Mouse (Mus musculus): ENCODE measurements at regions not wholly inside any gene's neighbourhood (a gene's known extent, or its start where the extent isn't known, plus 50 kb on each side); places are given as distances from the start of the nearest gene placed in this dataset.

DNA sequence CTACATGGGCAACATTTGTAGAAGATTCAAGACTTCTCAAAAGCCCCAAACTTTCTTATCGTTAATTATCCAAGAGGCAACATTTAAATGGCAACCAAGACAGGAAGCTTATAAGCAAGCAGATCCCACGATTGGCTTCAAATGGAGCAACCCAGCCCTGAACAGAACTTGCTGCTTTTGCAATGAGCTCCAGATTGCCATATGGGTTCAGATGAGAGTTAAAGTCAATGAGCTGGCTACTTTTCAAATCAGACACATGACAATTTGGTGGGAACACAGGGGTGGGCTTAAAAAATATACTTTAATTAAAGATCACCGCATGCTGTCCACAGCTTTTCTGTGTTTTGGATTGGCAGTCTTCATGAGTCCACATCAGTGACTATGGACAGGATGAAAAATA is 97.0 kb upstream of the Nrp1 start:
- Histone ChIP-seq H3K36me3 (replicated peaks) (no peaks in the 10 kb centered on the region), H3K27ac (replicated peaks) (no peak overlapping the region), H3K9me3 (no peaks in the 10 kb centered on the region), H3K4me3 (no peak overlapping the region), H3K4me1 (peaks cover 29% of the 10 kb centered on the region), H3K27me3 (replicated peaks; ENCODE audit: low read depth, poor library complexity, severe bottlenecking) (no peaks in the 10 kb centered on the region)
- 89% methylated on average over 3 of the region's 3 CpGs for WGBS
- DNase-seq (ENCODE audit: low spot score) = no peak

DNA sequence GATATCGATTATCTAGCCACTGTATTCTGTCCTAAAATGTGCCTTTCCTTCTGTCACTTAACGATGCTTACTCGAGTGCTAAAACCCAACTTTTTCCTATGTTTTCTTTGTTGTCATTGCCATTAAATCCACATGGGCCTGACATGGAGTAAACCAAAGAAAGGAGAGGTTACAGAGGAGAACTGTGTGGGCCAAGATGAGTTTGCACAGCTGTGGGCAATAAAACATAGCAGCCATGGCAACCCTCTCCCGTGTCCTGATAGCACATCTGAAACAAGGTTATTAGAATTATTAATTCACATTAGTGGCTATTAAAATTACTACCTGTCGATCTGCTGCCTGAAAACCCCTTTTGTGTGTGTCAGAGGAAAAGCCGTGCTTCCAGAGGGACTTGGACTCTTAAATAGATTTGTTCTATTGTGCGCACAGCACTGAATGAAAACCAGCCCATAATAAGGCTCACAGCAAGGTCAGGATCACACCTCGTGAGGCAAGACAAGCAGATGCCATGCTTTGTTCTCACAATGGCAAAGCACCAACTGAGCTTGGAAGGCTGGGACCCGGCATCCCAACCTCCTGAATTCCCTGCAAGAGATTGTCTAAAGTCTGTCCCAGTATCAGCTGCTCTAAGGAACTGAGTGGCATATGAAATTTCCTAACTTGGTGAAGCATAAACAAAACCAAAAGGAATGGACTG is 95.0 kb upstream of the Nrp1 start:
- 48% methylated on average over 9 of the region's 9 CpGs for WGBS
- DNase-seq (ENCODE audit: low spot score) = peak; percentile 44
- H3K27me3 ChIP-seq (replicated peaks; ENCODE audit: low read depth, poor library complexity, severe bottlenecking) = no peaks in the 10 kb centered on the region
- H3K9me3 ChIP-seq = no peaks in the 10 kb centered on the region
- H3K27ac ChIP-seq (replicated peaks) = peak overlapping the region; percentile 54
- H3K36me3 ChIP-seq (replicated peaks) = no peaks in the 10 kb centered on the region
- no peak overlapping the region for H3K4me3 ChIP-seq
- peaks cover 45% of the 10 kb centered on the region for H3K4me1 ChIP-seq

- WGBS = 38% methylated on average over 4 of the region's 4 CpGs
- Histone ChIP-seq H3K9me3 (no peaks in the 10 kb centered on the region), H3K36me3 (replicated peaks) (no peaks in the 10 kb centered on the region), H3K4me1 (peaks cover 46% of the 10 kb centered on the region), H3K4me3 (no peak overlapping the region), H3K27ac (replicated peaks) (no peak overlapping the region), H3K27me3 (replicated peaks; ENCODE audit: low read depth, poor library complexity, severe bottlenecking) (no peaks in the 10 kb centered on the region)
- DNase-seq (ENCODE audit: low spot score) = peak; percentile 21
Measured at GRCm38 (mm10) chr8:128267261-128267660, 91.1 kb upstream of the Nrp1 start.

- Histone ChIP-seq H3K27ac (replicated peaks) (0 out of 2 replicates have a peak overlapping the region, but pooled peaks have one; percentile 36), H3K4me1 (peaks cover 47% of the 10 kb centered on the region), H3K4me3 (no peak overlapping the region), H3K27me3 (replicated peaks; ENCODE audit: low read depth, poor library complexity, severe bottlenecking) (no peaks in the 10 kb centered on the region), H3K9me3 (no peaks in the 10 kb centered on the region), H3K36me3 (replicated peaks) (no peaks in the 10 kb centered on the region)
- 70% methylated on average over 3 of the region's 3 CpGs for WGBS
- no peak for DNase-seq (ENCODE audit: low spot score)
Measured at GRCm38 (mm10) chr8:128268010-128268409, 90.4 kb upstream of the Nrp1 start.

DNA sequence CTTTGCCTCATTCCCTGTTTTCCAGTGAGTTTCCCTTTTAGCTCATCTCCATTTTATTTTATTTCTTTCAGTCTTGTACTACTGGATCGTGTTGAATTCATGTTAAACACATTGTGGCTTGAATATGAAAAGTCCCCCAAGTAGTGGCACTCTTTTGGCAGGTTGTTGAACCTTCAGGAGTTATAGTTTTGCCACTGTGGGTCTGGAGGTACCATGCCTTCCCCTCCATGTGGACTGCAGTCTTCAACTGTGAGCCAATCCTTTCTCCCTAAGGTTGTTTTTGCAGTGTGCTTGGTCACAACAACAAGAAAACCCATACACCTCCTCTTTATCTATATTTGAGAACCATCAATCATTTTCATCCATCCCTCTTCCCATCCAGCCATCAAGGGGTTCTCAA is 88.9 kb upstream of the Nrp1 start:
- H3K4me1 ChIP-seq = peaks cover 35% of the 10 kb centered on the region
- no peak for DNase-seq (ENCODE audit: low spot score)
- no peaks in the 10 kb centered on the region for H3K36me3 ChIP-seq (replicated peaks)
- H3K9me3 ChIP-seq = no peaks in the 10 kb centered on the region
- H3K27ac ChIP-seq (replicated peaks) = no peak overlapping the region
- H3K4me3 ChIP-seq = no peak overlapping the region
- WGBS = 81% methylated on average over 1 of the region's 1 CpGs
- no peaks in the 10 kb centered on the region for H3K27me3 ChIP-seq (replicated peaks; ENCODE audit: low read depth, poor library complexity, severe bottlenecking)

DNA sequence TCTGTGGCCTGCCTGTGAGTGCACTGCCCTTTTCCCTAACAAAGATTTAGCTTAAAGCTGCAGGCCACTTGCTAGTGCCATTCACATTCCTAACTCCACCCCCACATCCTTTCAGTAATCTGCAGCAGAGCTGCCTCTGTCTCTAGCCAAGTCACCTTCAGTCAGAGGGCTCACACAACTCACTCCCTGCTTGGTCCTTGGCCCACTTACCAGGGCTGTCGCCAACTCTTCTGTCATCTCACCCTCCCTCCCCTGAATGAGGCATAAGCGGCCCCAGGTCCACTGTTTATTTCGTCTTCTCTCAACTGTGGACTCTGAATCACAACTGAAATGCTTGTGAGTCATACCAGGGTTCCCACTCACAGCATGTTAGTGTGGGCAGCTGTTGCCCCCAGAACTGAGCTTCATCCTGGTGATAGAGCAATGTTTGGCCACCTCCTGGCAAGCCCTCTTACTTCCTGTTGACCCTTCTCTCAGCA is 85.5 kb upstream of the Nrp1 start:
- peaks cover 13% of the 10 kb centered on the region for H3K4me1 ChIP-seq
- H3K27ac ChIP-seq (replicated peaks) = peak overlapping the region; percentile 35
- H3K4me3 ChIP-seq = no peak overlapping the region
- no peaks in the 10 kb centered on the region for H3K36me3 ChIP-seq (replicated peaks)
- H3K27me3 ChIP-seq (replicated peaks; ENCODE audit: low read depth, poor library complexity, severe bottlenecking) = no peaks in the 10 kb centered on the region
- no peaks in the 10 kb centered on the region for H3K9me3 ChIP-seq
- 33% methylated on average over 3 of the region's 3 CpGs for WGBS
- DNase-seq (ENCODE audit: low spot score) = no peak

- no peaks in the 10 kb centered on the region for H3K27me3 ChIP-seq (replicated peaks; ENCODE audit: low read depth, poor library complexity, severe bottlenecking)
- peaks cover 11% of the 10 kb centered on the region for H3K4me1 ChIP-seq
- H3K4me3 ChIP-seq = no peak overlapping the region
- H3K36me3 ChIP-seq (replicated peaks) = no peaks in the 10 kb centered on the region
- 85% methylated on average over 1 of the region's 1 CpGs for WGBS
- no peaks in the 10 kb centered on the region for H3K9me3 ChIP-seq
- no peak overlapping the region for H3K27ac ChIP-seq (replicated peaks)
- no peak for DNase-seq (ENCODE audit: low spot score)
Measured at GRCm38 (mm10) chr8:128276475-128276874, 81.9 kb upstream of the Nrp1 start.

DNA sequence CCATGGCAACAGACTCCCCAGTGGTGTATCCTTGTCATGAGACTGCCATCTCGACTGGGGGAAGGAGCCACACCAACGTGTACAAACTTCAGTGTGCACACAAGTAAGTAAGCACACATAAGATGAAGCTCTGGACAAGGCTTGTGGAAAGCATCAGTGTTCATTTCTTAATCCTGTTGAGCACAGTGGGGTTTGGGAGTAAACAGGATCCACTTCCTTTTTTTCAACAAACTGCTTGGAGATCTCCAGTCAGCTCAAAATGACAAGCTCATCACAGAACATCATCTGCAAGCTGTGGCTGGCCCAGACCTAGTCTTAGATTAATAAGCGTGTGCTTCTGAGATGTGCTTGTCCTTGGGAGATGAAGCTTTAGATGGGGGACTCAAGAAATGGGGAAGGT is 75.6 kb upstream of the Nrp1 start:
- Histone ChIP-seq H3K4me3 (no peak overlapping the region), H3K27ac (replicated peaks) (no peak overlapping the region), H3K36me3 (replicated peaks) (no peaks in the 10 kb centered on the region), H3K4me1 (no peaks in the 10 kb centered on the region), H3K27me3 (replicated peaks; ENCODE audit: low read depth, poor library complexity, severe bottlenecking) (no peaks in the 10 kb centered on the region), H3K9me3 (no peaks in the 10 kb centered on the region)
- 73% methylated on average over 3 of the region's 3 CpGs for WGBS
- DNase-seq (ENCODE audit: low spot score) = no peak

DNA sequence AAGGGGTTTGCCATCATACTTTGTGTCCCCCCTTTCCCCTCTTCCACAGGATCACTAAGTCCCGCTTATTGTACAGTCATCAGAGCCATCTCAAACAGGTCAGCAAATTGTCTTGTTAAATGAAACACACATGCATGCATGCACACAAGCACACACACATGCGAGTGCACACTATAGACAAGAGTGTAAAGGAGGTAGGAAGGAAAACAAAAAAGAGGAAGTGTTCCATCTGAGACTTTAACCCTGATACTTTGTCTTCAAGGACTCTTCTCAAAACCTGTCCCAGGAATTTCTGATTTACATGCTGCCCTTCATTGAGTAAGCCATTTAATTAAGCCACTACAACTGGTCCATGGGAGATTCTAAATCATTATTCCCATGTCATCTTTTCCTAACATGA is 75.0 kb upstream of the Nrp1 start:
- Histone ChIP-seq H3K36me3 (replicated peaks) (no peaks in the 10 kb centered on the region), H3K27ac (replicated peaks) (no peak overlapping the region), H3K4me3 (no peak overlapping the region), H3K27me3 (replicated peaks; ENCODE audit: low read depth, poor library complexity, severe bottlenecking) (no peaks in the 10 kb centered on the region), H3K4me1 (no peaks in the 10 kb centered on the region), H3K9me3 (no peaks in the 10 kb centered on the region)
- 87% methylated on average over 2 of the region's 2 CpGs for WGBS
- no peak for DNase-seq (ENCODE audit: low spot score)

DNA sequence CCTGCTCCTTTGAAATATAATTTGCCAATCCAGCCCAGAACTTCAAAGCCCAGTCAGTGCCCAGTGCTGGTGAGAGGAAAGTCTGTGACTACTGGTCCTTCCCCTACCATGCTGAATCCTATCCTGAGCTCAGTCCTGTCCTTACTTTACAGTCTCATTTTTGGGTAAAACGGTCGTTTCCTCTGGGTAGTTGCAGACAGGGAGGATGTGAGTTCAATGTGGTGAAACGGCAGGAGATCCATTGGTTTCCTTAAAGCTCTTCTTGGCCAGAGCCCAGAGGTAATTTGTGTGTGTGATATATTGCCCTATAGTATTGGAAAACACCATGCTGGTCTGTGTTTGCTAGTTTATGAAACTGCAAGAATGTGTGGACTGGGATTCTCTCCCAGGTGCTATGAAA is 73.6 kb upstream of the Nrp1 start:
- Histone ChIP-seq H3K27me3 (replicated peaks; ENCODE audit: low read depth, poor library complexity, severe bottlenecking) (no peaks in the 10 kb centered on the region), H3K9me3 (no peaks in the 10 kb centered on the region), H3K4me1 (no peaks in the 10 kb centered on the region), H3K27ac (replicated peaks) (no peak overlapping the region), H3K36me3 (replicated peaks) (no peaks in the 10 kb centered on the region), H3K4me3 (no peak overlapping the region)
- no peak for DNase-seq (ENCODE audit: low spot score)
- 75% methylated on average over 3 of the region's 3 CpGs for WGBS

- DNase-seq (ENCODE audit: low spot score) = no peak
Measured at GRCm38 (mm10) chr8:128290076-128290475, 68.3 kb upstream of the Nrp1 start.

DNA sequence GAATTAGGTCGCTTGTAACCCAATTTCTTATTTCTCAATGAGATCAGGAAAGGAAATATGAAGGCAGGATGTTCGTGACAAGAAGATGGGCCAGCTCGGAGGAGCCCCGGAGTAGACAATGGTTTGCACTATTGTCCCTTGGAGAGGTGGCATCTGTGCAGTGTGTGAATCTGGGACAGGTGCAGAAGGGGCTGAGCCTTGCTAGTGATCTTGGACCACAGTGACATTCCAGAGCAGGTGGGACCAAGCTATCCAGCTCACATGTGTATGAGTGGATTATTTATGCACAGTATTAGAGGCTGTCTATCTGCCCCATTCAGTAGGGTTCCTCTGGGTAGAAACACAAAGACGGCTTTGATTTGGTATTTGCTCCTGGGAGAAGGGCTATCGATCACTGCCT is 66.0 kb upstream of the Nrp1 start:
- Histone ChIP-seq H3K4me3 (no peak overlapping the region), H3K27ac (replicated peaks) (no peak overlapping the region), H3K4me1 (no peaks in the 10 kb centered on the region), H3K27me3 (replicated peaks; ENCODE audit: low read depth, poor library complexity, severe bottlenecking) (no peaks in the 10 kb centered on the region), H3K9me3 (no peaks in the 10 kb centered on the region), H3K36me3 (replicated peaks) (no peaks in the 10 kb centered on the region)
- 85% methylated on average over 6 of the region's 6 CpGs for WGBS
- no peak for DNase-seq (ENCODE audit: low spot score)

More at GRCm38 (mm10) chr8:128290076-128290475, 68.3 kb upstream of the Nrp1 start:
- Histone ChIP-seq H3K4me1 (no peaks in the 10 kb centered on the region), H3K4me3 (no peak overlapping the region), H3K27ac (replicated peaks) (no peak overlapping the region), H3K36me3 (replicated peaks) (no peaks in the 10 kb centered on the region), H3K9me3 (no peaks in the 10 kb centered on the region), H3K27me3 (replicated peaks; ENCODE audit: low read depth, poor library complexity, severe bottlenecking) (no peaks in the 10 kb centered on the region)
- 81% methylated on average over 4 of the region's 4 CpGs for WGBS

DNA sequence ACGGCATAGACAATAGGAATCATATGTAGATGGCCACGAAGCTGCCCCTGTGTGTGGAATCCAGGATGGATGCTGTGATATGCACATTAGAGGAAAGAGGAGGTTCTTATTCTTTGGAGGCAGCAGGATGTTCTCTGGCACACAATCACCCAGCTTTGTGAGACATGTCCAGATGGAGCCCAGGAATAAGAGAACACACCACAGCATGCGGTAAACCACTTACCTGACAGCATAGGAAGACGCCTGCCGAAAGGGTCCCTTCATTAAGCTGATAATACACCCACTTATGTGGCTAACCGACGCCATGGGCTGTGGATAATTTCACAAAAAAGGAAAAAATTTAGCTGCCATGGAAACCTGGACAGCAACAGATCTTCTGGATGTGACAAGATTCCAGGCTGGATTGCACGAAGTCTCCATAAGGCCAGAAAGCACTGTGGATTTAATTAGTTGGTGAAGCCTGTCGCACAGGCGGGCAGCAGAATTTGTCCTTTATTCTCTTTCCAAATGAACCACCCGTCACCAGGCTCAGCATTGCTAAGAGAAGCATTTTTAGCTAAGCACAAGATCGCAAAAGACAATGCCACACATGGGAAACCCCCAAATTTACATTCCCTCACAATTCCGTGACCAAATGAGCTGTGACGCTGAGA is 61.5 kb upstream of the Nrp1 start:
- no peak overlapping the region for H3K27ac ChIP-seq (replicated peaks)
- no peaks in the 10 kb centered on the region for H3K9me3 ChIP-seq
- no peaks in the 10 kb centered on the region for H3K4me1 ChIP-seq
- no peaks in the 10 kb centered on the region for H3K27me3 ChIP-seq (replicated peaks; ENCODE audit: low read depth, poor library complexity, severe bottlenecking)
- no peak overlapping the region for H3K4me3 ChIP-seq
- H3K36me3 ChIP-seq (replicated peaks) = no peaks in the 10 kb centered on the region
- DNase-seq (ENCODE audit: low spot score) = no peak
- WGBS = 87% methylated on average over 14 of the region's 14 CpGs
